Mouse (Mus musculus) cerebellum, postnatal 36 days (tissue): ENCODE results near the gene Lax1.
"Not testable (repeated sequence)": the region's sequence is repeated elsewhere in the genome, so short reads cannot be mapped to it uniquely, and the experiment has no call there.

Source experiments
- DNase-seq, 2 experiments: peaks; one replicate each; pipeline ENCODE4 v3.0.0; 2021 to 2022; ENCODE audit warnings: mixed read lengths in 2 of 2

Gene Lax1

GRCm38 (mm10) chr1:133689897-133690296 lies at the start of gene Lax1:
Gene Lax1 (minus strand): TSS chr1:133690108.
- no peak for DNase-seq

- no peak for DNase-seq
Measured at GRCm38 (mm10) chr1:133736664-133737063, 46.8 kb upstream of the Lax1 start.

DNA sequence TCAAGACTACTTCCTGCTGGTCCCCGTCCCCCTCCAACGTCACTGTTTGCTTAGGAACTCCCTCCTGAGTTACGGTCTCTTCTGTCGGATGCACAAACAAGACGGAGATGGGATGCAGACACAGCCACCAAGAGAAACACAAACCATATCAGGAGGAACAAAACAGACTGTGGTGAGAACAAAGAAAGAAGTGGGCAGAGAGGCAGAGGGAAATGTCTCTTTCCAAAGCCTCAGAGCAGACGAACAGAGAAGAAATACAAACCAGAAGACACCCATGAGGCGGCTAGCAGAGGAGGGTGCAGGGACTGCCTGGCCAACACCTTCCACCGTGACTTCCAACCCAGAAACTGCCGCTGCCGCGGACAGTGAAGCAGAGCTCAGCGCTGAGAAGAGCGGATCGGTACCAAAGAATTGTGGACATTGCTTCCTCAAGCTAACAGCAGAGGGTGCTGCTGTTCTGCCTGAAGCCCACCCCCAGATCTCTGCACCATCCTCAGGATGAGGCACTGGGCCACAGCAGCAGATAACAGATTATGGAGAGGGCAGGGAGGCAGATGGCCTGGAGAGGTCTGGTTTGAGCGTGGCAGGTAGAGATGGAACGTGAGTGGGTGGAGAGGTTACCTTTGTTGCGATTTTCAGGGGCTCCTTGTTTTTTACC lies 46.2 kb upstream of the Lax1 start:
- peak; percentile 73 to 80 for DNase-seq

- DNase-seq, result no peak
Measured at GRCm38 (mm10) chr1:133732814-133733213, 42.9 kb upstream of the Lax1 start.

DNA sequence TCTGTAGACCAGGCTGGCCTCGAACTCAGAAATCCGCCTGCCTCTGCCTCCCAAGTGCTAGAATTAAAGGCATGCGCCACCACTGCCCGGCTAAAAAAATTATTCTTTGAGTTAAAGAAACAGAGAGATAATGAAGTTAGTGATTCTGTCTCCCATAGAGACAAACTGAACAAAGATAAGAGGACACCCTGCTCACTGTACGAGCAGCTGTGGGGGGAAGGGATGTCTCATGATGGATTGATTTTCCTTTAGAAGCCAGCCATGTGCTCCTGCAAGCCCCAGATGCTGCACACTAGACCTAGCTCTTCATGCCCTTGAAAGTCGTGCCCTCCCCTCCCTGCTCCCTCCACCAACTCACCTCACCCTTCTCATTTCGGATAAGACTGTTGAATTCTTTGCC lies 38.4 kb upstream of the Lax1 start:
- no peak for DNase-seq

DNA sequence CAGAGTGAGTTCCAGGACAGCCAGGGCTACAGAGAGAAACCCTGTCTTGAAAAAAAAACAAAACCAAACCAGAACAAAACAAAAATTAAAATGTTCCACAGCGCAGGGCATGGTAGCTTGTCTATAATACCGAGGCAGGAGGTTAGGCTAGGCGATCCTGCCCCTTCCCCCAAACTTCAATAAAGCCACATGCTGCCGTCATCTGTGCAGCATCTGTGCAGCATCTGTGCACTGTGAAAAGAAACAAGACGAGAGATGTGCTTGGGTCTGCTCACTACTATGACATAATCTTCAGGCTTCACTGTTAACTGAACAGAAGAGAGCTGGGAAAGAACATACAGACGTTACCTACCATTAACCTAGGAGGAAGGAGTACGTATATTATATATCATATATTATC lies 30.4 kb upstream of the Lax1 start:
- no peak for DNase-seq

DNA sequence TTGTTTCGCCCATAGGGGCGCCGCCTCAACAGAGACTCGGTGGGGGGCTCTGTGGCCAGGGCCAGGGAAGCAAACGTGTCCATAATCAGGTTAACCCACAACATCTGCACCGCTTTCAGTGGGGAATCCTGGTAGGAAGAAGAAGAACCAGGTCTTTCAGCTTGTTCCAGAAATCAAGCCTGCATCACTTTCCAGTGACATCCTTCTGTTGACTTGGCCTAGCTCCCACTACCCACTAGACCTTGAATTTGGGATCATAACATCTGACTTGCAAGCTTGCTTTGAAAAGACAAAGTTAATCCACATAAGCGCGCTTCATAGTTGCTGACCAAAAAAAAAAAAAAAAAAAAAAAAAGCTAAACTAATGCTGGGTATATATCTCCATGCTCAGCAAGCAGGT lies 28.9 kb upstream of the Lax1 start:
- DNase-seq, result no peak

GRCm38 (mm10) chr1:133718296-133718695 lies 28.4 kb upstream of the Lax1 start:
- DNase-seq, result no peak

GRCm38 (mm10) chr1:133716464-133716863 lies 26.6 kb upstream of the Lax1 start:
- no peak for DNase-seq

- no peak for DNase-seq
Measured at GRCm38 (mm10) chr1:133715191-133715590, 25.3 kb upstream of the Lax1 start.

DNA sequence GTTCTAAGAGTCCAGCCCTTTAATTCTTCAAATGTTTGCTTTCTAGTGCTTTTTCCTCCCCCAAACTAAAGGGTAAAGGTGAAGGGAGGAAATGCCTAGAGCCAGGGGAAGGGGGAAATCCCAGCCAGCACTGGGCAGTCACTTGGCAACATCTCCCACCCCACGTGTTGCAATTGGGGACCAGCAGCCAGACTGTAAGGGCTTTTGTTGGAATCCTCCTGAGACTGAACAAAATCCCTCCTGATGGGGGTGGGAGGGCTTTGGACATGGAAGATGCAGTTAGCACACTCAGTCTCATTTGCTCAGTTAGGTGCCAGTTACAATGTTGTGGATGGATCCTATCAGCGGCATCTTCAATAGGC lies 23.1 kb upstream of the Lax1 start:
- DNase-seq, result no peak

DNA sequence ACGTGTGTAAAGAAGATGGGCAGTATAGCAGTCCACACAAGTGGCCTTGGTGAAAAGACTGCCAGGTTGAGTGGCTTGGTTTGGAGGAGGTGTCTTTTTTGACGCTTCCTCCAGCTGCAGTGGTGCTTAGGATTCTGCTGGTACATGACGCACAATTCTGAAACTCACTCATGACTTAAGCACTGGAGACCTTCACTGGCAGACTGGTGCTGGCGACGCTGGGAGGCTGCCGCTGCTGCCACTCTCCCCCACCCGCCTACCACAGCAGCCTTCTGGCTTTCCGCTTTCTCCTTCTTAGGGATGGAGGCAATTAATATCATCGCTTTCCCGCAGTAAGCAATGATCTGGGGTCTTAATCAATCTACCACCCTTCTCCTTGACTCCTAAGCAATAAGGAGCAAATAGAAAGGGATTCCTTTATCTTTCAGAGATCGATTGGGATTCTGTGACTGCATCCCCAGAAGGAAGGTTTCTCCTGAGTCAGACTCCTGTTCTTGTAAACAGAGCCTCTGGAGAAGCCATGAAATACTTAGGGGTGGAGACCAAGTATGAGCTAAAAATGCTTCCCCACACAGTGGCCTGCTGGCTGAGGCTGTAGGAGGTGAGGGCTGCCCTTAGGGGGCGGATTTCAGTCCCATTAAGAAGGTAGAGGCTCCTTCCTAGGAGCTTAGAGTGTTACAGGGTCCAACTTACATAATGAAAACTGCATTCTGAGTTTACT lies 22.5 kb upstream of the Lax1 start:
- DNase-seq, result no peak

GRCm38 (mm10) chr1:133711376-133711775 lies 21.5 kb upstream of the Lax1 start:
- no peak for DNase-seq

- DNase-seq, result no peak
Measured at GRCm38 (mm10) chr1:133710895-133711294, 21.0 kb upstream of the Lax1 start.

DNA sequence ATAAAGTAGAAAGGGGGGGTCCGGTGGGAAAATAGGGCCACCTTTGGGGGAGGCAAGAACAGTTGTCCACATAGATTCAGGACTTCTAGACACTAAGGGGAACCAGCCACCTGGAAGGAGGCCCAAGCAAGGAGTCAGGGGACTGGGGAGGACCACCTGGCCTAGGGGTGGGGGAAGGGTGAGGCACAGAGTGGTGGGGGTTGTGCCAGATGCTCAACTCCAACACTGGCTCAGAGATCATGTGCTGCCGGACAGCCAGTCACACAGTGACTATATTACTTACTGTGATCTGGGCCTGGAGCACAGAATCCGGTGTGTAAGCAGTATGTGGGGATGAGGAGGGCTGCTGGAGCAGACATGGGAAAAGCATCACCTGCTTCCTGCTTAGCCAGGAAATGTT lies 19.4 kb upstream of the Lax1 start:
- DNase-seq, result no peak

GRCm38 (mm10) chr1:133701824-133702223 lies 11.9 kb upstream of the Lax1 start:
- not testable (repeated sequence) for DNase-seq

GRCm38 (mm10) chr1:133697935-133698620 lies 8.2 kb upstream of the Lax1 start:
- DNase-seq, result no peak

DNA sequence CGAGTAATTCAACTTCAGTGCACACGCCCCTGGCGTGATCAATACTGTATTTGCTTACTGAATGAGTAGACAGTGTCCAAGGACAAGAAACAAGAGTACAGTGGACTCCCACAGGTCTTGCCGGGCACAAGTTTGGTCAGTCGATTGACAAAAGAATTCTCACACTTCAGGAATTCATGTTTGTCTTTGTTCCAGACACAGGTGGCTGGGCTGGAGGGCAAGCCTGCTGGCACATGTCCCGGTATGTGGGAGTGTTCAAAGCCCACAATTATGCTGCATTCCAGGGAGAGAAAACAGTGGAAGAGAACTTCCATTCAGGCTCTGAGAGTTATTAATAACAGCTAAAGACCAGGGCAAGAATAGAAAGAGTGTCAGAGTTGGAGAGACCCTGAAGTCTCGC lies 6.0 kb upstream of the Lax1 start:
- no peak for DNase-seq

DNA sequence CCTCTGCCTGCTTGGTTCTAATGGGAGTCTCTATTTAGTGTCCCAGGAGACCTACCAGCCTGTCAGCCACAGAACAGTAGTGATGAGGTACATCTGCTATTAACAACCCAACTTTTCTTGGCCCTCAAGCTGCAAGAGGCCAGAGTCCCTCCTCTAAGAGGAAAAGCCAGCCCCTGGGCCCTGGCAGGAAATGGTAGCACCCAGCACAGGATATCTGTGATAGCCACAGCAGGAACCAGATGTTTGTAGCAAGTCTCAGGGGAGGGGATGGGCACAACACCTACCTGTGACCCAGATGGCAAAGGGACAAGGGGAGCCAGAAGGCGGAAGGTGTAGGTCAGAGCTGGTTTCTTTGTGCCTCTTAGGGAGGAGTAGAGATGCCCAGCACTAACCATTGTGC lies 5.0 kb upstream of the Lax1 start:
- DNase-seq, result no peak

DNA sequence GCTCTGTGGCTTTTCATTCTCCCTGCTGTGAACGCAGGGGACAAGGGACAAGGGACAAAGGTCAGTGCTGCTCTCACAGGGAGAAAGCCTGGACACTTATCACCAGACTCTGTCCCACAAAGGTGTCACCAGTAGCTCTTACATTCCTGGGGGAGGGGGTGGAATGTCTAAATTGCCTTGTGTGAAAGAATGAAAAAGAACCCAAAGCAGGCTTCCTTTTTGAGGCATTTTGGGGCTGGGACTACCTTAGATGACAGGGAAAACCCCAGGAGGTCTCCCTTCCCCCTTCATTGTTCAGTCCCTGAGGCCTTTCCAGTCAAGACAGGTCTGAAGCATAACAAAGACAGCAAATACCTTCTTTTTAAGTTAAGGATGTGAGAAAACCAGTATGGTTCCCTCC lies 4.4 kb upstream of the Lax1 start:
- no peak for DNase-seq

DNA sequence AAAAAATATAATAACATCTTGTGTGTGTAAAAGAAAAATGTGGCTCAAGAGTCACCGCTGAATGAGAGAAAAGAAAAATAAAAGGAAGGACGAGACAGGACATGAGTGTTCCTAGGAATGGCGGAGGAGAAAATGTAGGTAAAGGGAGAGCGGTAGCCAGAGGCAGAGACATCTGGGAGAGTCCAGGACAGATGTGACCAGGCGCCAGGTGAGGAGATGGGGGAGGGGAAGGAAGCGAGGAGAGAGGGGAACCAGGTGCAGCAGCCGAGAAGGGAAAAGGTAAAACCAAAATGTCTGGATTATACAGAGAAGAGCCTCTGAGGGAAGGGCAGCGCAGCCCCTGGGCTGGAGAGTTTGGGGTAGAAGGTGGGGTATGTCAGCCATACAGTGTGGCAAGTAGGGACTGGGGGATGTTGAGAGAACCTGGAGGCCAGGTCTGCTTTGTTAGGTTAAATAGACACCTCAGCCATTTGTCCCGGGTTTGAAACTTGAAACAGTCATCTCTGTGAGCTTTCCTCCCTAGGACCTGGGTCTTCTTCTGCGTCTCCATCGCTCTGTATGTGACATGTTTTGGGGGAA lies 3.7 kb upstream of the Lax1 start:
- DNase-seq, result no peak

DNA sequence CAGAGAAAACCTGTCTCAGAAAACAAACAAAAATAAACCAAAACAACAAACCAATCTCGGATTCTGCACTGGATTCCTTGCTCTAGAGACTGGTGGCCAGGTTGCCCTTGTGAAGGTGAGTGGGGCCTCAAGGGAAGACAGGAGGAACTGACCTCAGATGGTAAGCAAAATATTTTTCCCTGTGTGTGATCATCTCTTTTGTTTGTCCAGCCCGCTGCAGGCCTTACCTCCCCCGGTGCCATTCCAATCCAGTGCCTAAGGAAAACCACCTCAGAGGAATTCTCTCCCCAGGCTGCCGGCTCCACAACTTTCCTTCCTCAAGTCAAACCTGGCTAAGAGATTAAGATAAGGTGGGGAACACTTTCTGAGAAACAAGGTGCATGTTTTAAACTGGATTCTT lies 2.3 kb upstream of the Lax1 start:
- DNase-seq, result no peak

DNA sequence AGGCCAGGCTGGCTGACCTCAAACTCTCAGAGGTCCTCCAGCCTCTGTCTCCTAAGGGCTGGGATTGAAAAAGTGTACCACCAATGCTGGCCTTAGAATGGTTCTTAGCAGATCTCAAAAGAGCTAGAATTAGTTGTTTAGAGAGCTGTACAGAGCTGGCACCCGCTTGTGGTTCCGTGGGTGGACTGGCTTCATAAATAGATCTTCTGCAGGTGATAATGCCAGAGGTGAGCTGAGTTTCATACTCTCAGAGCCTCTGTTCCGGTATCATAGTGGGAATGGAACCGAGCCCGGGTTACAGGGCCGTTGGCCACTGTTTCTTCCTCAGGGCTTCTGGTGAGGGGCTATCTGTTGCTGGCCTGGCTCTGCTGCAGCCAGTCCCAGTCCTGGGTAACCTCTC lies 1.1 kb upstream of the Lax1 start:
- no peak for DNase-seq

DNA sequence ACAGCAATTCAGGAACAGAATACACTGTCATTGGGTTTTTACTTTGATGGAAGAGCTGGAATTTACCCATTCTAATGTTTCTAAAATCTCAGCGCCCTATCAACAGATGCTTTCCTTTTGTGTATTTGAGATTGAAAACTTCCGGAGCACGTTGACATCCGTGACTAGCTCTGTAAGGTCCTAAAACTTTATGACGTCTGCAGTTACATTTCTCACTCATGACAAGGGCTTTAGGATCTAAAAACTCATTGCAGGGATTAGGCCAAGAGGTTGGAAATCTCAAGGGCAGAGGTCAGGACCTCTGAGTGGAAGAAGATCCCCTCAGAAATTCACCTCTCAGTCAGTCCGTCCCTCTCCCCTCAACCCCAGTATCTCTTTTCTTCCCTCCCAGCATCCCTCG lies 1.6 kb downstream of the Lax1 start:
- DNase-seq, result no peak
